Mouse (Mus musculus): ENCODE results near the gene 6030468B19Rik. TPM values are rescaled to one million over a fixed set of nuclear protein-coding genes. Genes with fewer than 3 reads are reported as not detected.

6030468B19Rik gene
- polyA plus RNA-seq, 1 experiment from 2014 or later = not detected

GRCm38 (mm10) chr11:117776085-117776792 is 21.2 kb upstream of the 6030468B19Rik start:
- Histone ChIP-seq H3K4me3 (ENCODE audit: low read depth, low read length) (no peak overlapping the region), H3K9ac (ENCODE audit: low read depth, low read length) (no peak overlapping the region), H3K4me1 (ENCODE audit: control insufficient read depth, insufficient read depth, low read length) (peaks cover 13% of the 10 kb centered on the region), H3K27me3 (ENCODE audit: control insufficient read depth, insufficient read depth, low read depth, low read length) (peaks cover 14% of the 10 kb centered on the region), H3K36me3 (ENCODE audit: control insufficient read depth, insufficient read depth, low read length) (no peaks in the 10 kb centered on the region), H3K27ac (ENCODE audit: low read length) (no peak overlapping the region), H3K4me2 (ENCODE audit: low read length) (no peak overlapping the region), H3K9me3 (replicated peaks; ENCODE audit: control insufficient read depth, low read length, poor library complexity, severe bottlenecking) (no peaks in the 10 kb centered on the region)
- ATAC-seq = no peak
- 88% methylated on average over 14 of the region's 14 CpGs for WGBS

GRCm38 (mm10) chr11:117777111-117777510 is 20.3 kb upstream of the 6030468B19Rik start:
- peaks cover 23% of the 10 kb centered on the region for H3K27me3 ChIP-seq (ENCODE audit: control insufficient read depth, insufficient read depth, low read depth, low read length)
- no peak overlapping the region for H3K9ac ChIP-seq (ENCODE audit: low read depth, low read length)
- no peak for ATAC-seq
- WGBS = 84% methylated on average over 5 of the region's 5 CpGs
- no peak overlapping the region for H3K27ac ChIP-seq (ENCODE audit: low read length)
- H3K4me1 ChIP-seq (ENCODE audit: control insufficient read depth, insufficient read depth, low read length) = peaks cover 13% of the 10 kb centered on the region
- H3K4me3 ChIP-seq (ENCODE audit: low read depth, low read length) = no peak overlapping the region
- H3K4me2 ChIP-seq (ENCODE audit: low read length) = no peak overlapping the region
- H3K9me3 ChIP-seq (replicated peaks; ENCODE audit: control insufficient read depth, low read length, poor library complexity, severe bottlenecking) = no peaks in the 10 kb centered on the region
- H3K36me3 ChIP-seq (ENCODE audit: control insufficient read depth, insufficient read depth, low read length) = no peaks in the 10 kb centered on the region

- Histone ChIP-seq H3K4me2 (ENCODE audit: low read length) (no peak overlapping the region), H3K36me3 (ENCODE audit: control insufficient read depth, insufficient read depth, low read length) (no peaks in the 10 kb centered on the region), H3K27me3 (ENCODE audit: control insufficient read depth, insufficient read depth, low read depth, low read length) (peaks cover 24% of the 10 kb centered on the region), H3K4me1 (ENCODE audit: control insufficient read depth, insufficient read depth, low read length) (peaks cover 16% of the 10 kb centered on the region), H3K9ac (ENCODE audit: low read depth, low read length) (no peak overlapping the region), H3K27ac (ENCODE audit: low read length) (no peak overlapping the region), H3K4me3 (ENCODE audit: low read depth, low read length) (no peak overlapping the region), H3K9me3 (replicated peaks; ENCODE audit: control insufficient read depth, low read length, poor library complexity, severe bottlenecking) (no peaks in the 10 kb centered on the region)
- WGBS = 92% methylated on average over 11 of the region's 11 CpGs
- ATAC-seq = no peak
Measured at GRCm38 (mm10) chr11:117778031-117778430, 19.4 kb upstream of the 6030468B19Rik start.

- Histone ChIP-seq H3K27me3 (ENCODE audit: control insufficient read depth, insufficient read depth, low read depth, low read length) (peaks cover 27% of the 10 kb centered on the region), H3K4me2 (ENCODE audit: low read length) (no peak overlapping the region), H3K4me3 (ENCODE audit: low read depth, low read length) (no peak overlapping the region), H3K9ac (ENCODE audit: low read depth, low read length) (no peak overlapping the region), H3K36me3 (ENCODE audit: control insufficient read depth, insufficient read depth, low read length) (no peaks in the 10 kb centered on the region), H3K4me1 (ENCODE audit: control insufficient read depth, insufficient read depth, low read length) (peaks cover 20% of the 10 kb centered on the region), H3K27ac (ENCODE audit: low read length) (peak overlapping the region; percentile 39; the same call in 1 of the 2 replicates), H3K9me3 (replicated peaks; ENCODE audit: control insufficient read depth, low read length, poor library complexity, severe bottlenecking) (no peaks in the 10 kb centered on the region)
- no peak for ATAC-seq
- 76% methylated on average over 12 of the region's 12 CpGs for WGBS
Measured at GRCm38 (mm10) chr11:117778851-117779433, 18.5 kb upstream of the 6030468B19Rik start.

GRCm38 (mm10) chr11:117779434-117780198 is 17.8 kb upstream of the 6030468B19Rik start:
- H3K27ac ChIP-seq (ENCODE audit: low read length) = peak overlapping the region; percentile 39
- H3K4me3 ChIP-seq (ENCODE audit: low read depth, low read length) = peak overlapping the region; percentile 20
- H3K4me1 ChIP-seq (ENCODE audit: control insufficient read depth, insufficient read depth, low read length) = peaks cover 20% of the 10 kb centered on the region
- H3K36me3 ChIP-seq (ENCODE audit: control insufficient read depth, insufficient read depth, low read length) = no peaks in the 10 kb centered on the region
- no peaks in the 10 kb centered on the region; the same call in 1 of the 2 replicates for H3K9me3 ChIP-seq (replicated peaks; ENCODE audit: control insufficient read depth, low read length, poor library complexity, severe bottlenecking)
- peak overlapping the region; percentile 52 for H3K9ac ChIP-seq (ENCODE audit: low read depth, low read length)
- WGBS = 8% methylated on average over 38 of the region's 38 CpGs
- peak overlapping the region; percentile 48 for H3K4me2 ChIP-seq (ENCODE audit: low read length)
- ATAC-seq = 0 out of 2 replicates have a peak, but pooled peaks have one; percentile 5
- peaks cover 27% of the 10 kb centered on the region for H3K27me3 ChIP-seq (ENCODE audit: control insufficient read depth, insufficient read depth, low read depth, low read length)

GRCm38 (mm10) chr11:117780199-117780515 is 17.3 kb upstream of the 6030468B19Rik start:
- WGBS = 3% methylated on average over 17 of the region's 17 CpGs
- peak overlapping the region; percentile 52 for H3K9ac ChIP-seq (ENCODE audit: low read depth, low read length)
- ATAC-seq = no peak

GRCm38 (mm10) chr11:117780582-117781111 is 16.8 kb upstream of the 6030468B19Rik start:
- 4% methylated on average over 19 of the region's 19 CpGs for WGBS
- no peak overlapping the region for H3K27ac ChIP-seq (ENCODE audit: low read length)
- peak overlapping the region; percentile 48 for H3K4me2 ChIP-seq (ENCODE audit: low read length)
- no peaks in the 10 kb centered on the region; the same call in 1 of the 2 replicates for H3K9me3 ChIP-seq (replicated peaks; ENCODE audit: control insufficient read depth, low read length, poor library complexity, severe bottlenecking)
- H3K4me3 ChIP-seq (ENCODE audit: low read depth, low read length) = peak overlapping the region; percentile 20
- peaks cover 20% of the 10 kb centered on the region for H3K4me1 ChIP-seq (ENCODE audit: control insufficient read depth, insufficient read depth, low read length)
- no peak for ATAC-seq
- peak overlapping the region; percentile 52; the same call in 1 of the 2 replicates for H3K9ac ChIP-seq (ENCODE audit: low read depth, low read length)
- H3K27me3 ChIP-seq (ENCODE audit: control insufficient read depth, insufficient read depth, low read depth, low read length) = peaks cover 27% of the 10 kb centered on the region
- no peaks in the 10 kb centered on the region for H3K36me3 ChIP-seq (ENCODE audit: control insufficient read depth, insufficient read depth, low read length)

More at GRCm38 (mm10) chr11:117780199-117780515, 17.3 kb upstream of the 6030468B19Rik start:
- Histone ChIP-seq H3K27me3 (ENCODE audit: control insufficient read depth, insufficient read depth, low read depth, low read length) (peaks cover 27% of the 10 kb centered on the region), H3K4me1 (ENCODE audit: control insufficient read depth, insufficient read depth, low read length) (peaks cover 20% of the 10 kb centered on the region), H3K36me3 (ENCODE audit: control insufficient read depth, insufficient read depth, low read length) (no peaks in the 10 kb centered on the region), H3K9me3 (replicated peaks; ENCODE audit: control insufficient read depth, low read length, poor library complexity, severe bottlenecking) (no peaks in the 10 kb centered on the region; the same call in 1 of the 2 replicates), H3K27ac (ENCODE audit: low read length) (peak overlapping the region; percentile 39), H3K4me3 (ENCODE audit: low read depth, low read length) (peak overlapping the region; percentile 20), H3K4me2 (ENCODE audit: low read length) (peak overlapping the region; percentile 48)

GRCm38 (mm10) chr11:117781199-117781821 is 16.1 kb upstream of the 6030468B19Rik start:
- H3K4me3 ChIP-seq (ENCODE audit: low read depth, low read length) = no peak overlapping the region
- WGBS = 25% methylated on average over 18 of the region's 18 CpGs
- no peak for ATAC-seq
- no peak overlapping the region for H3K9ac ChIP-seq (ENCODE audit: low read depth, low read length)
- no peak overlapping the region for H3K4me2 ChIP-seq (ENCODE audit: low read length)
- H3K27me3 ChIP-seq (ENCODE audit: control insufficient read depth, insufficient read depth, low read depth, low read length) = peaks cover 27% of the 10 kb centered on the region
- H3K27ac ChIP-seq (ENCODE audit: low read length) = no peak overlapping the region
- H3K36me3 ChIP-seq (ENCODE audit: control insufficient read depth, insufficient read depth, low read length) = no peaks in the 10 kb centered on the region
- H3K4me1 ChIP-seq (ENCODE audit: control insufficient read depth, insufficient read depth, low read length) = peaks cover 20% of the 10 kb centered on the region
- H3K9me3 ChIP-seq (replicated peaks; ENCODE audit: control insufficient read depth, low read length, poor library complexity, severe bottlenecking) = no peaks in the 10 kb centered on the region; the same call in 1 of the 2 replicates
